Mouse (Mus musculus): ENCODE measurements around the gene Dmap1.

- TF ChIP-seq CTCF (IDR thresholded peaks at IDR 0.05) (no peak), EP300 (IDR thresholded peaks at IDR 0.05) (no peak)
These were observed 48.5 kb downstream of the Dmap1 start for GRCm38 (mm10) chr4:117633527-117633926.
